Mouse (Mus musculus) stomach, postnatal 0 days (tissue): ENCODE measurements around the gene Lztfl1. TPM values are rescaled to one million over a fixed set of nuclear protein-coding genes. Genes with fewer than 3 reads are reported as not detected.

Source experiments
- ATAC-seq: fragments of 200-750 bp; cut with Nextera tagmentation; 2 replicates; pipeline ENCODE4 v1.8.0; 2017; ENCODE audit not compliant: low FRiP score, low TSS enrichment
- DNase-seq: peaks from one replicate; pipeline ENCODE4 v3.0.0-alpha.2; 2016; ENCODE audit warnings: low spot score
- H3K27ac ChIP-seq: fragments of 300-500 bp; sonication (generic); replicated peaks from 2 replicates; pipeline ENCODE4 v1.5.1; 2014; ENCODE audit warnings: mild to moderate bottlenecking, control low read depth
- H3K27me3 ChIP-seq: fragments of 300-500 bp; sonication (generic); 2 replicates; pipeline ENCODE4 v1.6.1; 2014; ENCODE audit warnings: low read length; ENCODE audit not compliant: control insufficient read depth, insufficient read depth
- H3K36me3 ChIP-seq: fragments of 300-500 bp; sonication (generic); 2 replicates; pipeline ENCODE4 v1.6.1; 2014; ENCODE audit warnings: low read length, mixed read lengths; ENCODE audit not compliant: control insufficient read depth, insufficient read depth
- H3K4me1 ChIP-seq: fragments of 300-500 bp; sonication (generic); replicated peaks from 2 replicates; pipeline ENCODE4 v1.6.1; 2014; ENCODE audit warnings: antibody characterized with exemption; ENCODE audit not compliant: control insufficient read depth, insufficient read depth
- H3K4me2 ChIP-seq: fragments of 300-500 bp; sonication (generic); replicated peaks from 2 replicates; pipeline ENCODE4 v1.6.1; 2014; ENCODE audit warnings: low read depth, mild to moderate bottlenecking, control low read depth, moderate library complexity
- H3K4me3 ChIP-seq: fragments of 300-500 bp; sonication (generic); 2 replicates; pipeline ENCODE4 v1.5.1; 2014; ENCODE audit warnings: low read depth, low read length, control low read depth
- H3K9ac ChIP-seq: fragments of 300-500 bp; sonication (generic); 2 replicates; pipeline ENCODE4 v1.6.1; 2014; ENCODE audit warnings: mild to moderate bottlenecking, low read length, control low read depth, mixed read lengths
- H3K9me3 ChIP-seq: fragments of 300-500 bp; sonication (generic); 2 replicates; pipeline ENCODE4 v1.6.1; 2016; ENCODE audit warnings: low read length; ENCODE audit not compliant: control insufficient read depth
- CTCF ChIP-seq: IDR thresholded peaks from 2 replicates; pipeline ENCODE4 v1.5.1; 2016; ENCODE audit warnings: antibody characterized with exemption, low read depth, mild to moderate bottlenecking, moderate library complexity
- EP300 ChIP-seq: optimal IDR thresholded peaks from 2 replicates; pipeline ENCODE3; 2016; ENCODE audit warnings: antibody characterized with exemption
- WGBS: fragments of 180-500 bp; shearing (Covaris S2); extraction: QIAGEN DNeasy Blood & Tissue Kit; methylation state at CpG from one replicate; pipeline ENCODE4 v1.1.7; 2014; 5-methylcytosine and 5-hydroxymethylcytosine counted together
- polyA plus RNA-seq: library from polyadenylated mRNA; unstranded; fragments of >200 nt; fragmentation: Nextera tagmentation; extraction: Ambion mirVana; gene quantifications from 2 replicates; pipeline ENCODE4 v1.2.1, GENCODE M21; 2015

Lztfl1 gene
- polyA plus RNA-seq, 1 experiment from 2014 or later = 34.5 TPM

GRCm38 (mm10) chr9:123649785-123650511 lies 67.5 kb downstream of the Lztfl1 start:
- Histone ChIP-seq H3K27me3 (no peaks in the 10 kb centered on the region), H3K36me3 (no peaks in the 10 kb centered on the region), H3K9ac (no peak overlapping the region), H3K9me3 (no peaks in the 10 kb centered on the region), H3K4me1 (no peaks in the 10 kb centered on the region), H3K27ac (no peak overlapping the region), H3K4me2 (no peak overlapping the region), H3K4me3 (no peak overlapping the region)
- TF ChIP-seq CTCF (no peak), EP300 (no peak)
- 79% methylated on average over 2 of the region's 2 CpGs for WGBS
- ATAC-seq (no peak), DNase-seq (no peak)

Other genes with a start within 250 kb of the Lztfl1 start
- gene Limd1, start 239.0 kb downstream of the Lztfl1 start, polyA plus RNA-seq = 22.2 and 23.2 TPM in 2 replicates
- 33.6 TPM in 2 replicates for gene Sacm1l, start 187.9 kb downstream of the Lztfl1 start, polyA plus RNA-seq
- gene Slc6a20b, start 85.1 kb downstream of the Lztfl1 start, polyA plus RNA-seq = 0.06 TPM in 2 replicates
- 0.16 and 0.27 TPM in 2 replicates for gene Ccr9, start 39.3 kb downstream of the Lztfl1 start, polyA plus RNA-seq
- 1.9 and 3.1 TPM in 2 replicates for gene Slc6a20a, start 38.8 kb downstream of the Lztfl1 start, polyA plus RNA-seq
- 0.41 and 0.44 TPM in 2 replicates for gene Cxcr6, start 88.8 kb upstream of the Lztfl1 start, polyA plus RNA-seq
- gene Fyco1, start 134.2 kb upstream of the Lztfl1 start, polyA plus RNA-seq = 6.8 and 6.9 TPM in 2 replicates
- gene Xcr1, start 144.3 kb upstream of the Lztfl1 start, polyA plus RNA-seq = 0.02 and 0.04 TPM in 2 replicates